Mouse (Mus musculus) retina, postnatal 1 day (tissue): ENCODE measurements around the gene Sec62.
"Not testable (repeated sequence)": the region's sequence is repeated elsewhere in the genome, so short reads cannot be mapped to it uniquely, and the experiment has no call there.

Source experiments
- DNase-seq: peaks from one replicate; pipeline ENCODE4 v3.0.0-alpha.2; 2012

Gene Sec62

DNA sequence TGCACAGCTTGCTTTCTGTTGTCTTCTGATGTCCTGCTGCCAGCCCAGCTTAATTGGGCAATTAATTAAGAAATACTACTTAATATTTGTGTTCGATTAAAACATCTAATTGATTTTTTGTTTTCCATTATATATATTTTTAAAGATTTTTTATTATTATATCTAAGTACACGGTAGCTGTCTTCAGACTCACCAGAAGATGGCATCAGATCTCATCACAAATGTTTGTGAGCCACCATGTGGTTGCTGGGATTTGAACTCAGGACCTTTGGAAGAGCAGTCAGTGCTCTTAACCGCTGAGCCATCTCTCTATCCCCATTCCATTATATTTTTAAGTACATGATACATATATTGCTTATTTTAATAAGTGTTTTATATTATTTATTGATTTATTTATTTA lies 40.6 kb downstream of the Sec62 start:
- no peak for DNase-seq

DNA sequence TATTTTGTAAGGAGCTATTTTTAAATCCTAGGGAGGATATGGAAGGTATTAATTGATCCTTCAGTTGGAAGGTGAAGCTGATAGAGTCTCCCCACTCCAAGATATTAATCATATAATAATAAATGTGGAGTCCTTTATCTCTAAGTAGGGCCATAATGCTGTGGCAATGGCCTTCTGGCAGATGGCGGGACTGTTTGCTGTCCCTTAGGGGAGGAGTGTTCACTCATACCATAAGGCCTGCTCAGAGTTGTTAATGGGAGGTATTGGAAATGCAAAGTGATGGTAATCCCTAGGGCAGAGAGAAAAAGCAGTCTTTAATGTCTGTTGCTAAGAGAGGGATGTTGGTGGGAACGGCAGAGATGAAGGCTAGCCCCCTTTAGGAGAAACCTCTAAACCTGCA lies 53.1 kb downstream of the Sec62 start:
- DNase-seq, result no peak

DNA sequence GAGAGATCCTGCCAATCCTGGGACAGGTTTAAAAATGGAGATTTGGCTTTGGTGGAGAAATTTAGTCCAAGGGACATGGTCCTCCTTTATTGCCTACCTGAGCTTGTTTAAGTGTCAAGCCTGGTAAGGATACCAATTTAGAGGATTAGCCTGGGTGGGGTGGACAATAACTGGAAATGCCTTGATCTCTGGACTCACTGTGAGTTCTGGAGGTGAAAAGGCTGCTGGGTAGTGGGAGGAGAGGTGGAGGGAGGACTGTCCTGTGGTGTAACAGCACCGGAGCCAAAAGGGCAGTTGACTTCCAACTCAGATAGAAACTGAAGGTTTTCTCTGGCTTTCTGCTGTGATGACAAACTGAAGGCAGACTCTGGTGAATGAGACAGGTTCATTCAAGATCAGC lies 54.7 kb downstream of the Sec62 start:
- DNase-seq, result no peak

DNA sequence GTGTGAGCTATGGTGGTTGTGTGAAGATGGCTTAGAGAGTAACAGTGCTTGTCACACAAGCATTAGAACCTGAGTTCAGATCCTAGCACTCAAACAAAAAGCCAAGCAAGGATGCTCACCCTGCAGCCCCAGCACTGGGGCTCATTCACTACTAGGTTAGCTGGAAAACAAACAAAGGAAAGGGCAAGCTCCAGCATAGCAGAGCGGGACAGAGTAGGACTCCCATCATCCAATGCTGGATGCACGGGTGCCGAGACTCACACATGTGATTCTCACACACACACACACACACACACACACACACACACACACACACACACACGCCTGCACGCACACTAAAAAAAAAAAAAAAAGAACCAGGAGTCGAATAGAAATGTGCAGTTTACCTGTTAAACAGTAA lies 58.7 kb downstream of the Sec62 start:
- no peak for DNase-seq

DNA sequence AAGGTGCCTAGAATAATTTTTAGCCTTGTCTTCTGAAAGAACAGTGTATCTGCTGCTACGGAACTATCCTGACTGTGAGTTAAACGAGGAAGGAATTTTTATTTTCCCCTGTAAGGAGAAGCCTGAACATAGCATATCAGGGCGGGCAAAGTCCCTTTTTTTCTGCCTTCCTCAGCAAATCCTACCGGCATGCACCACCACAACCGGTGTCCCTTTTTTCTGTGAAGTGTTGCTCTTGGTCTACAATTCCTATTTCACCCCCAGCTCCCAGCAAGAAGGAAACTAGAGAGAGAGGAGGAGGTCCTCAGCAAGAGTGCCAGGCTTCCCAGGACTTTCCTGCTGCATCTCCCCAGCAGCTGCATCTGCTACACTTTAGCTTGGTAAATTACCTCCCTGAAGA lies 60.9 kb downstream of the Sec62 start:
- DNase-seq, result no peak

DNA sequence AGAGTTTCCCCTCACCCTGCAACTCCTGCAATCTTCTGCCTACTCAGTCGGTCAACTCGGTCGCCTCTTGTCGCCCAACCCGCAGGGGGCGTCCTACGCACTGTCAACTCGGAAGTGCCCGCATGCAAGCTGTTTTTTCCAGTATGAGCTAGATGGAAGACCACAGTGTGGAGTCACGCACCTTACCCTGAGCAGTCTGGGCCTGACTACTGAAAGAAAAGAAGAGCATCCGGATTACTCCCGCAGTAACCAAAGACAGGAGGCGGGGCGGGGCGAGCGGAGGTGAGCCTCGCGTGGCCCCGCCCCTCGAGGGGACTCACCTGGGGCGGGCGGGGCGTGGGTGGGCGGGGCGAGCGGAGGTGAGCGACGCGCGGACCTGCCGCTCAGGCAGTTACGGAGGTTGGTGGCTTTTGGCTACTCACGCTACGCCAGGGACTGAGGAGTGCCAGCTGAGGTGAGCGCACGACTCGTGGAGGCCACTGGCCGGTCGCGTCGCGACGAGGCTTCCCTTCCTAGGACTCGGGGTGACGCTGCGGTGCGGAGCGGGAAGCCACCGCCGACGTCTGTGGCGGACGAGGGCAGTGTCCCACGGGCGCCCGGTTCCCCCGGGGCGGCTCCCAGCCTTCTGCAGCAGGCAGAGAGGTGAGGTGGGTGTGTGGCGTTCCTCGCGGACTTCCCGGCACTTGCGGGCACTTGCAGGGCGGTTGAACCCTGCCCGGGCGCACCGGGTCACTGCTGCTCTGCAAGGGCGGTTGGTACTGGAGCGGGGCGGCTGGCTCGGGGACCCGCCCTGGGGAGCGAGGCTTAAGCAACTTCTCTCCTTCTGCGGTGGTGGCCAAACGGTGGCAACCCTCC lies 63.2 kb downstream of the Sec62 start, which contains the start of gene Gpr160:
Gene Gpr160 (plus strand): TSS at position 347 of the 855 bp plus-strand sequence.
- DNase-seq, result peak; percentile 66

DNA sequence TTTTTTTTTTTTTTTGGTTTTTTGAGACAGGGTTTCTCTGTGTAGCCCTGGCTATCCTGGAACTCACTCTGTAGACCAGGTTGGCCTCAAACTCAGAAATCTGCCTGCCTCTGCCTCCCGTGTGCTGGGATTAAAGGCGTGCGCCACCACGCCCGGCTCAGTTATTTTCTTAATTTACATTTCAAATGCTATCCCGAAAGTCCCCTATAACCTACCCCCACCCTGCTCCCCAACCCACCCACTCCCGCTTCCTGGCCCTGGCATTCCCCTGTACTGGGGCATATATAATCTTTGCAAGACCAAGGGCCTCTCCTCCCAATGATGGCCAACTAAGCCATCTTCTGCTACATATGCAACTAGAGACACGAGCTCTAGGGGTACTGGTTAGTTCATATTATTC lies 66.9 kb downstream of the Sec62 start:
- DNase-seq, result not testable (repeated sequence)

DNA sequence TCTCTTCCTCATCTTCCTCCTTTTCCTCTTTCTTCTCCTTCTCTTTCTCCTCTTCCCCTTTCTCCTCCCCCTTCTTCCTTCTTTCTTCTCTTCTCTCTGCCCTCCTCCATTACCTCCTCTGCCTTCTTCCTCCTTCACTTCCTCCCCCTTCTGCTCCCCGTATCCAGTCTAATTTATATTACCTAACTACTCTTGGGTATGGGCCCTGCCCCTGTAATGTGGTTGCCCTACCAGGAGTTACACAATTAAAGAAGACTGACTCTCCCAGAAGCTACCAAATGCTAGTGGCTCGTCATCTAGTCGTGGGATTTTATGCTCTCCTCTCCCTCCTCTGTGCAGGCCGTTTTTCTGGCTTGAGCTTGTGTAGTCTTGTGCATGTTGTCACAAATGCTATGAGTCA lies 68.0 kb downstream of the Sec62 start:
- no peak for DNase-seq

DNA sequence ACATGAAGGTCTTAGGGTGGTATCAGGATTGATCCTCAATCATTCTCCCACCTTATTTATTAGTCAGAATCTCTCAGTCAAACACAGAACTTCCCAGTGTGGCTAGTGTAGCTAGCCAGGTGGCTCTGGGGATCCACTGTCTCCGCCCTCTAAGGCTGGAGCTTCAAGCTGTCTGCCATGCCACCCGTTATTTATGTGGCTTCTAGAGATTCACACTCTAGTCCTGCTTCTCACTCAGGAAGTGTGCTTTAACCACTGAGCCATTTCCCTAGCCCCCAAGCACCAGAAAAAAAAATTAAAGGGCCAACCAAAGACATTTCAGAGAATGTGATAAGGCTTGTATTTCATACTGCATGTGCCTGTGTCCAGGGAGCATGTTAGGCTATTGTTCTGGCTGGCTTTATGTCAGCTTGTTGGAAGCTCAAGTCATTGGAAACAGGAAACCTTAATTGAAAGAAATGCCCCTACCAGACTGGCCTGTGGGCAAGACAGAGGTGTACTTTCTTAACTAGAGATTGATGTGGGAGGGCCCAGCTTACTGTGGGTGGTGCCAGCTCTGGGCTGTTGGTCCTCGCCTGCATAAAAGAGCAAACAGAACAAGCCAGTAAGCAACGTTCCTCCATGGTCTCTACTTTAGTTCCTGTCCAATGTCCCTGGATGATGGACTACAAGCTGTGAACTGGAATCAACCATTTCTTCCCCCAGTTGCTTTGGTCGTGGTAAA lies 71.2 kb downstream of the Sec62 start:
- DNase-seq, result no peak

DNA sequence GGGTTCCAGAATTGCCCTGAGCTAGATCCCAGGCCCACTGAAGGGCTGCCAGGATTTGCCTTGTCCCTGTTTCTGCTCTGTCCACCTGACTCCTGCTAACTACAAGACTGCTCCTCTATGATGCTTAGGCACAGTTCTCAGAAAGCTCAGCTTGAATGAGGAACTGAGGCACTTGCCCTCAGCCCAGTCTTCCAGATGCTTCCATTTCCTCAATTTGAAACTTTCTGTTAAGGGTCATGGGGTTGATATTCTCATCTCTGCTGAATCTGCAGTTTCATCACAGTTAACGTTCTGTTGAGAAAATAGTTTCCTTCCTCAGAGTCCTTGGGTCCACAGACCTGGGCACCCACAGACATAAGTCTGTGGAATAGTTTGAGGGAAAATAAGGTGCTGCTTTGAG lies 72.0 kb downstream of the Sec62 start:
- DNase-seq, result no peak

DNA sequence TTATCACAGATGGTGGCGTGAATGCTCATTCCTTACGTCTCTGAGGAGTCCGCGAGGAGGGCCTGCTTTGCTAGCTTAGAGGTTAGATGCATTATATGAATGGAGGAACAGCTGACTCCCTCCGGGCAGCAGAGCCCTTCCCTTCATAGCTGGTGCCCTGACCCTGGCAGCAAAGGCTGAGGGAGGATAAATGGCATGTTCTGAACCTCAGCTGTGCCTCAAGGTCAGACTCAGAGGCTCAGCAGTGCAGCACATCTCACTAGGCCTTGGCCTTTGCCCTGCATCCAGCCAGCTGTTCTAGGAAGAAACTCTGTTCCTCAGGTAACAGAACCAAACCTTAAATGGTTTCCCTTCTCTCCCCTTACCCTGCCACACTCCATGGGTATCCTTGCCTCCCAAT lies 75.5 kb downstream of the Sec62 start:
- DNase-seq, result no peak

DNA sequence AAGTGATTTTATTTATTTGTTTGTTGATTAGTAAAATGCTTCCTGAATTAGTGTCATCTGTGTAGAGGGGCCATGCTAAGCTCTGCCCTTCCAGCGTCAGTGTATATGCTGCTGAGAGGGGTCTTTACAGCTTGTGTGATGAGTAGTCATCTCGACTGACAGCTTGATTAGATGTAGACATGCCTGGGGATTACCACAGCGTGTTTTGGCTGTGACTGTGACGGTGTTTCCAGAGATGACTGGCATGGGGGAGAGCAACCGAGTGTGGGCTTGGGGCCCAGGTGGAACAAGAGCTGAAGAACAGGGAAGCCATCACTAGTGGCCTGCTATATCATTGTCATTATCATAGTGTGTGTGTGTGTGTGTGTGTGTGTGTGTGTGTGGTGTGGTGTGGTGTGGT lies 76.0 kb downstream of the Sec62 start:
- DNase-seq, result no peak

DNA sequence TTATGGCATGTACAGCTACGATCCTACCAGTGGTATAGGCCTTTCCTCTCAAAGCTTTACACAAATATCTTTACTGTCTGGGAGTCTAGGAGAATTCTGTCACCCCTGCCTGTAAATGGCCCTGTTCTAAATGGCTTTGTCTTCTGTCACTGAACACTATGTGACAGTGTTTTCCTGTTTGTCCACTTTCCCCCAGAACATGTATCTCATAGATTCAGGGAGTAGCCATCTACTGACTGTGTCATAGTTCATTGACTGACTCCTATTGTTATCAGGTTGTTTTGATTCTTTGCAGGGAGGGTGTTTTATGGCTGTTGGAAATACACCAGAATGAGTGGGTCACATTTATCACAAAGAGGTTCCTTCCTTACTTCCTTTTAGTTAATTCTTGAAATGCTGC lies 77.3 kb downstream of the Sec62 start:
- no peak for DNase-seq
